Mouse (Mus musculus) right cerebral cortex, adult 2 months (tissue): ENCODE data around the gene Igfbp6.

ENCODE experiments used
- DNase-seq, 2 experiments: peaks; one replicate each; pipeline ENCODE4 v3.0.0; 2021 to 2022; ENCODE audit warnings: low spot score in 2 of 2

Gene Igfbp6

DNA sequence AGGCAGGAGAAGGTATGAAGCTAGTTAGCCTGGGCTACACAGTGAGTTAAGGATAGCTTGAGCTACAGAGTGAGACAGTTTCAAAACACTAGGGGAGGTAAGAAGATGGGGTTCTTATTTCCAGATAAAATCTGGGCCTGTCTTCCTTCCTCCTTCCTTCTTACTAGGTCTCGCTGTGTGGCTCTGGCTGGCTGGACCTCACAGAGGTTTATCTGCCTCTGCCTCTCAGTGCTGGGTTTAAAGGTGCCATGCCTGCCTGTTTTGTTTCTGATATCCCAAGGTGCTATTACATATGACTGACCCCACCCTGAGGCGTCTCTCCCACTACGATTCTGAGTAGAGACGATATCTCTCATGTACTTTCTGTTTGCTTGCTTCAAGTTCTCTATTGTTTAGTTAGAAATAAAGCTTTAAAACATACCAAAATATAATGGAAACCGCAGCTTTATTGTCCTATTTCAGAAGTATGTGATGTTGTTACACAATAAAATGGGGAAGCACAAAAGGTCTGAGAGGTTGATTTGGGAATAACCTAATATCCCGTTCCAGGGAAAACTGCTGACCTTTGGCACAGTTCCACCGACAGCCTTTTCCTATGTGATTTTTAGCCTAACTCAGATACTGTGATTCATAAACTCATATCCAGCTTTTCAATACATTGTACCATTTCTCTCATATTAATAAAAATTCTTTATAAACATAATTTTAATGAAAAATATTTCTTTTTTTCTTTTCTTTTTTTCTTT lies 32.6 kb downstream of the Igfbp6 start:
- no peak for DNase-seq

DNA sequence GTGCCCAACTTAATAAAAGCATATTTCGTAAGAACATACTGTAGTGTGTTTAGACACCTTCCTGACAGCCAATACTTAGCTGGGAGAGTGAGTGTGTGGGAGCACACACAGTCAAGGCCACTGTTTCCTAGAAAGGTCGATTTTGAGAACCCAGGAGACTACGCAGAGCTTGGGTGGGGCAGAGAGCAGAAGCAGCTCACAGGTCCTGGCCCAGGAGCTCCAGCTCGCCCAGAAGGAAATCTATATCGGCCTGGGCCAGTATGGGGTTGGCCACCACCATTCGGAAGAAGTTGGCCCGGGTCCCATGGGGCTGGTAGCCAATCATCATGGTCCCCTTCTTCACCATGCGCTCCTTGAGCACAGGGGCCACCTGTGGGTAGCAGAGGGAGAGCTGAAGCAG lies 33.3 kb downstream of the Igfbp6 start:
- no peak for DNase-seq

DNA sequence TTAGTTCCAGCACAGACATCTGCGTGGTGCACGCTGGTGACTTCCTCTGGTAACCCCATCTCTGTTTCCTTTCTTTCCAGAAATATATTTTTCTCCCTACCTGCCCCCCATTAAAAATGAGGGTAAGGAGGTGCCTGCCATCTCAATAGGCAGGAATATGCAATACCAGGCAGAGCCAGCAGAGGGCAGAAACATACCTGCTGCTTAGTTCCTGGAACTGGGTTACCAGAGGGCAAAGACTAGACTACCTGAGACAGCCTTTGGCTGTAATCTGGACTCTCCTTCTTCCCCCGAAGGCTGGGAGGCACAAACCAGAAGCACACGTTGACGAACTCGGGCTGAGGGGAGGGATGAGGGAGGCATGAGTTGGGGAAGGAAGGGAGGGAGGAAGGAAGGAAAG lies 34.1 kb downstream of the Igfbp6 start:
- DNase-seq, result peak; percentile 86 to 89

DNA sequence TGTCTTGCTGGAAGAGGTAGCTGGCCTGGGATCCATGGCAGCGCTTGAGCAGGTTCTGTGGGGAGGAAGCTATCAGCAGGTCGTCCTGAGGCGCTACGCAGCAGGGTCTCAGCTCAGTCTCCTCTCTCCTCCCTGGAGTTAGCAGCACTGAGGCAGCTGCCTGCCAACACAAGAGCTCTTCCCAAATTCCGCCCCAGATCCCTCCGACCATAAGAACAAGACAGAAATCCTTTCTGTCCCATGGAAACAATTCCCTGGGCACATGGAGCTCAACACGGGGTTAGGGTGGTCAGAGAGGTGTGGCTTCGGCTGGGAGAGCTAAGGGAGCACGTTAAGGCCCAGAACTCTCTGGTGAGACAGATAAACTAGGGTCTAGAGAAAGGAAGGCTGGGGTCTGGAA lies 34.9 kb downstream of the Igfbp6 start:
- DNase-seq, result no peak

DNA sequence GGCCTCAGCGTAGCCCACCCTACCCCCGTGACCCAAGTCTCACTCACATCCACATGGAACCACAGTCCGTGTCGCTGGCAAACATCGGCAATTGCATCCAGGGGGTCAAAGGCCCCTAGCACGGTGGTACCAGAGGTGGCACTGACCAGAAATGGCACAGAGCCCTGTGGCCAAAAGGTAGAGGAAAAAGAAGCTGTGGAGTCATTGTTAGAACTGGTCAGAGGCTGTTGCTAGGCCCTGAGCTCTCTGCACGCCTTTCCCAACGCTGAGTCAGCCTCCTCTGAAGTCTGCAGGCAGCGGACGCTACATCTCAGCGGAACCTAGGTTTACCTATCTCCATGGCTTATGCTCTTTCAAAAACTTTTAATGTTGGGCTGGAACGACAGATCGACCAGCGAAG lies 35.8 kb downstream of the Igfbp6 start:
- DNase-seq, result no peak

DNA sequence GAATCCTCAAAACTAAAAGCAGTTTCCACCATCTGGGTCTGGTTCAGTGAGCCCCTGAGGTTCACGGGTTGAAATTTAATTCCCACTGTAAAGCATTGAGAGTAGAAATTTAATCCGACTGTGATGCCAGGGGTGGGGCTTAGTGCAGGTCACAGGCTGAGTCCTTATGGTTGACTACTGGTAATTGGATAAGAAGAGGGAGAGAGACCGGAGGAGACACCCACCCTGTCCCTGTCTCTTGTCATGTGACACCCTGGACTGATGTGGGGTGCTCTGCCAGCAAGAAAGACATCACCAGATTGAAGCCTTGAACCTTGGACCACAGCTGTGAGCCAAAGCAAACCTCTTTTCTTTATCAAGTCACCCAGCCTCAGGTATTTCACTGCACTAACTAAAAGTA lies 38.9 kb downstream of the Igfbp6 start:
- no peak for DNase-seq

DNA sequence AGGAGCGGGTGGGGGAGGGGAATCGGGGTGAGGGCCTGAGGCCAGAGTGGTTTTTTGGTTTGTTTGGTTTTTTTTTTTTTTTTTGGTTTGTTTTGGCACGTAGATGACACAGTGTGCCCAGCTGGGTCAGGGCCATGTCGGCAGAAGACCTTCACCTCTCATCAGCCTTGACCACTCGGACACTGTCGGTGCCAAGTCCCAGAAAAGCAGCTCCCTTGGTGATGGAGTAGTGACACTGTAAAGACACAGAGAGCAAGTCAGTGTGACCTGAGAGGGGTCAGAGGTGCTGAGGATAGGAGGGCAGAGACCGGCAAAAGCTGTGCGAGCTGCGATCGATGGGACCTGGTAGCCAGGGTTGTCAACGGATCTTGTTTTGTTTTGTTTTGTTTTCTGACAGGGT lies 42.1 kb downstream of the Igfbp6 start:
- no peak for DNase-seq

DNA sequence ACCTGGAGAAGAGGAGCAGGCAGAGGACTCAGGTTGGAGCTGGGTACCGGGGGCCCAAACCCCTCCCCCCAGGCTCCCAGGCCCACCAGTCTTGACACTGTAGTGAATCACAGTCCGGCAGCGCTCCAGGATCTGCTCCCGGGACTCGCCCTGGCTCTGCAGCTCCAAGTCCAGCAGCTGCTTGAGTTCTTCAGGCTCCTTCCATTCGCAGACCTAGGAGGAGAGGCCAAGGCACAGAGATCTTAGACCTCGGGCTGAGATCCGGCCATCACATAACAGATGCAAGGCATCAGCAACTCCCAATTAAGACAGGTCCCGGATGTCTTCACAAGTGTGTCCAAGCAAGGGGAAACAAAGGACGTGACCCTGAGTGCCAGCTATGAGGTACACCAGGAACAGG lies 43.9 kb downstream of the Igfbp6 start:
- no peak for DNase-seq

DNA sequence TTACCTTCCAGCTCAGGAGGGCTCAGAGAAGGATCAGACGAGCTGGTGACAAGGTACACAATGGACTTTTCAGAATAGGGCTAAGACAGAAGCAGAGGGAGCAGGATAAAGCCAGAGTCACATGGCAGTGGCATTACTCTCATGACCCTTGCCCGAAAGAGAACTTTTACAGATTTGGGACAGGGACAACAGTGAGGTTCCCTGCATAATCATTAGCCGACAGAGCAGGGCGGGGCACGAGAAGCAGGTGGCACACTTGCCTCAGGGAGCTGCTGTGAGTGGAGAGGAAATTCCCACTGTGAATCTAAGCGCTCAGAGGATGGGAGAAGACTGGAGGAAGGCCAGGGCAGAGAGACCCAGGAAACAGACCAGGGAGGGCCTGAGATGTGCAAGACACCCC lies 44.7 kb downstream of the Igfbp6 start:
- DNase-seq, result no peak

DNA sequence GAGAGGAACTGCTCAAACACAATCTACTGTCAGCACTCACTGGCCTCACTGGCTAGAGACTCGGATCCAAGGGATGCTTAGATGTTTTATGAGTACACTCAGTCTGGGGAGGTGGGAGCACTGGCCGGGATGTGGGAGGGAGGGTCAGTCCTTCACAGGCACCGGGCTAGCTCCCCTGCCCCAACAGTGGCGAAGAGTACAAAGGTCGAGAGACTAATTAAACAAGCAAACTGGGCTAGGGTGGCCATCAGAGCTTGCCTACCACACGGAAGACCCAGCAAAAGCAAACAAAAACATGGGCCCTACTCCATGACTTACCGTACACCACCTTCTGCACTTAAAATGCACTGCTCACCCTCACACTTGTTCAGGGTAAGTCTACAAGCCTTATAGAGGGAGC lies 47.5 kb downstream of the Igfbp6 start:
- DNase-seq, result no peak

DNA sequence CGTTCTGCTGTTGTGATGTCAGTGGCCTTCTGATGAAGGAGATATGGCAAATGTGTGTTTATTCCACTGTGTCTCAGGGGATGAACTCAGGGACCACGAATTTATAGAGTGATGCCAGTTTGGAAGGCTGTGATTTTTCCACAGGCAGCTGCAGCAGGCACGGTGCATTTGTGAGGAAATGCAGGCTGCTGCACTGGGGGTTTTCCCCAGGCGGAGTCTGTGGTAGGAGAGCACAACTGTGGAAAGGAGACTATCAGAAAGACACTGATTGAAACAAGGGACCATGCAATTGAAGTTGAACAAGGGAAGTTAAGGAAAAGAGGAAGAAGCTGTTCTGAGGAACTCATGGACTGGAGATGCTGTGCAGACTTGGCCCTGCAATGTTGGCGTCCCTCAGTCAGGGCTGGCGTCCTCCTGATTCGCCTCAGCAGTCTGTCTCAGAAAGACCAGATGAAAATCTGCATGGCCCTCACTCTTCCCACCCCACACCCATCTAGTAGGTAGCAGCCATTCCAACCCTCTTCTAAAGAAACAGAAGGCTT lies 48.2 kb downstream of the Igfbp6 start:
- DNase-seq, result no peak

DNA sequence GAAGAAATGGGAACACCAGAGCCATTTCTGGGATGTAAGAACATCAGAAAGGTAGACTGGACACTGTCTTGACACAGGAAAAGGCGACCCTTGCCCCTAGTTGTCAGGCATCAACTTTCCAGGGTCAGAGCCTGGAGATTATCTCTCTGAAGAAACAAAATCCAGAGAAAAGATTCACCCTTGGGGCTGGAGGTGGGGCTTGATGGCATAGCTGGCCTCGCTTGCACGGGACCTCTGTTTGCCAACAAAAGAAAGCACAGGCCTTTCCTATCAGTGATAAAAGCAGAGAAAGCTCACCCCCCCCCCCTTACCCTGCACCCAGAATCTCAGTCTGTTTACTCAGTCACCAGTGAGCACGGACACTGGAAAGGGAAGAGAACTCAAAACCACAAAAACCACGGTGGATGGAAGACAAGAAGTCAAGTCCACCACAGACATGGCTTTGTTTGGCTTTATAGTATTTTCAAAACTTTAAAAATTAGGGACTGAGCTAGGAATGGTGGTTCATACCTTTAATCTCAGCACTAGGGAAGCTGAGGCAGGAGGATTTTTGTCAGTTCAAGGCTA lies 48.7 kb downstream of the Igfbp6 start:
- no peak for DNase-seq

DNA sequence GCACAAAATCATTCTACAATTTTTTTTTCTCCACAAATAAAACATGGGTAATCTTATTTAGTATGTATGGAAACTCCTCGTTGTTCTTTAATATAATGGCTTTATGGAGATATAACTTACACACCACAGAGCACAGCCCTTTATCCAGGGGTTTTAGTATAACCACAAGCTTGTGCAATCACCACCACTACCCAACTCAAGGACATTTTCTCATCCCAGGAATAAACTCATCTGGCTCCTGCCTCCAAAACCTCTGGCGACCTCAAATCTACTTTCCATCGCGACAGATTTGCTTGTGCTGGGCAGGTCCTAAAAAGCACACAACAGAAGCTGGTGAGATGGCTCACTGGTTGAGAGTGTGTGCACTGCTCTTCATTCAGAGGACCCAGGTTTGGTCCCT lies 49.5 kb downstream of the Igfbp6 start:
- DNase-seq, result no peak

DNA sequence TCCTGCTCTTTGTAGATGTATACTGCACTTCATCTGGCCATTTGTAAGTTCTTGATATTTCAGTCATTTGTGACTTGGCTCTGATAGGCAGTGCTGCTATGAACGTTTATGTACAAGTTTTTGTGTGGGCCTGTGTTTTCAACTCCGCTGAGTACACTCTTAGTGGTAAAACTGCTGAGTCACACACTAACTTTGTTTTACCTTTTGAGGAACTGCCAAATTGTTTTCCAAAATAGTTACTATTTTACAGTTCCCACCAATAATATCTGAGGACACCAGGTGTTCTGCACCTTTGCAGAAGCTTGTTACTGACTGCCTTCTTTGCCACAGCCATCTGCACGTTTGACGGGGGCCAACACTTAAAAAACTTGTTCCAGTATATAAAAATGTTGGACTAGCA lies 50.3 kb downstream of the Igfbp6 start:
- DNase-seq, result no peak

DNA sequence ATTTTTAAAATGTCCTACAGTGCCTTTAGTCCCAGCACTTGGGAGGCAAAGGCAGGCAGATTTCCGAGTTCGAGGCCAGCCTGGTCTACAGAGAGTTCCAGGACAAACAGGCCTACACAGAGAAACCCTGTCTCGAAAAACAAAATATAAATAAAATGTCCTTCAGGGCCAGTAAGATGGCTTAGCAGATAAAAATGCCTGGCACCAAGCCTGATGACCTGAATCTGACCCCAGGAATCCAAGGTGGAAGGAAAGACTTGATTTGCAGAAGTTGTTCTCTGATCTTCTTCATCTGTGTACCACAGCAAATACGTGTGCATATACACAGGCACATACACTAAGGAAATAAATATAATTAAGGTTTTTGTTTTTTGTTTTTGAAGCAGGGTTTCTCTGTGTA lies 51.2 kb downstream of the Igfbp6 start:
- DNase-seq, result no peak

DNA sequence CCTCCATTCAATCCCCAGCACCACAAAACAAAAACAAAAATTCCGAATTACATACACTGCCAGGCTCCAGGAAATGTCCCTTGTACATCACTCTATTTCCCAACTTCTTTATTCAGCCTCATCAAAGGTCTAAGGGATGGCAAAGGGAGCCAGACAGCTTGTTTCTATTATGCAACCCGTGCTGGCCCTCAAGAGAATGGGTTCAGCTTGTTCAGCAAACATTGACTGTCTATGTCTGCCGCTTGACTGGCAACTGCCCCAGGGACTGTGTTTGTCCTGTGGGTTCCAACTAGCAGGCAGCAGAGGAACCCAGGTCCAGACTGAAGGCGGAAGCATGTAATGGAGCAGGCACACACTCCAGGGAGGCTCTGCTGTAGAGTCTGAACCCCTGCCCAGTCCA lies 54.7 kb downstream of the Igfbp6 start:
- no peak for DNase-seq
